In the genomic region with DNA sequence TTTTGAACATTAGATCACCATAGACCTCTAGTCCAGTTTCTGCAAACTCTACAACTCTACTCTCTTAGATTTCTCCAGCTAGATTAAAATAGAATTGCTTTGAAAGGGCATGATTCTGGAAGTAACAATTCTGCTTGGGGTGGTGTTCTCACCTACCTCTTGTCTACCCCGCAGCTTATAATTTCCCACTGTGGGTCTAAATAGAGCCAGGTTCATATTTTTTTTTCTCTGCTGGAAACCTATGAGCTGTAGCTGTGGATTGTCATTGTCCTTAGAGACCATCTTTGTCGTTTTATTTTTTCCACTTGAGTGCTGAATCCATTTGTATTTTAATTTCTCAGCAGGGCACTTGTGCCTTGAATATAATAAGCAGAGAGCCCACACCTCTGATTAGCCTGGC, we compare ENCODE assay signal across 26 mouse cellular contexts.
"Had no signal": no experiment of that assay in that cellular context is flagged by ENCODE, and none has a peak within 500 bp of the region (broad histone marks: within the 10 kb centered on the region; RNA-seq: fewer than 3 reads in every experiment).

No protein-coding gene starts in this region.

- ATAC-seq: hindbrain, embryonic 16.5 days; inflammation-experienced regulatory T-cells, adult 6 months; intestine, embryonic 15.5 days; intestine, postnatal 0 days had no signal

- DNase-seq: gastrocnemius, adult 2 months; gastrocnemius, postnatal 10 days; gastrocnemius, postnatal 25 days; heart, adult 18-20 months; heart, postnatal 10 days; heart, postnatal 4 days; kidney, adult 18-20 months; kidney, adult 8-10 months; kidney, postnatal 10 days; kidney, postnatal 25 days; kidney, postnatal 4 days; liver had no signal

- H3K36me3 ChIP-seq: heart, embryonic 10.5 days; heart, embryonic 12.5 days; hindbrain, embryonic 10.5 days; hindbrain, embryonic 12.5 days; intestine, embryonic 15.5 days; limb, embryonic 10.5 days; limb, embryonic 12.5 days had no signal

- H3K9me3 ChIP-seq: heart, embryonic 10.5 days; heart, embryonic 12.5 days; hindbrain, embryonic 10.5 days; hindbrain, embryonic 12.5 days; intestine, embryonic 15.5 days; limb, embryonic 10.5 days; limb, embryonic 12.5 days had no signal

- H3K9ac ChIP-seq: heart, embryonic 12.5 days; hindbrain, embryonic 12.5 days; hindbrain, embryonic 14.5 days; intestine, embryonic 15.5 days; limb, embryonic 12.5 days had no signal

- H3K4me3 ChIP-seq: gastrocnemius, adult 2 months; heart, embryonic 10.5 days; heart, embryonic 12.5 days; hindbrain, embryonic 10.5 days; hindbrain, embryonic 12.5 days; intestine, embryonic 15.5 days; layer of hippocampus, adult 2 months; left cerebral cortex, adult 2 months; limb, embryonic 10.5 days; limb, embryonic 12.5 days had no signal

- H3K4me1 ChIP-seq: heart, embryonic 10.5 days; heart, embryonic 12.5 days; hindbrain, embryonic 12.5 days; intestine, embryonic 15.5 days; limb, embryonic 10.5 days had no signal

- H3K4me2 ChIP-seq: heart, embryonic 12.5 days; hindbrain, embryonic 12.5 days; hindbrain, embryonic 14.5 days; intestine, embryonic 15.5 days; limb, embryonic 12.5 days; liver, embryonic 11.5 days had no signal

- H3K27me3 ChIP-seq: heart, embryonic 12.5 days; hindbrain, embryonic 12.5 days; intestine, embryonic 15.5 days; limb, embryonic 12.5 days had no signal

- H3K27ac ChIP-seq: gastrocnemius, adult 2 months; heart, embryonic 10.5 days; hindbrain, embryonic 10.5 days; hindbrain, embryonic 12.5 days; hindbrain, embryonic 14.5 days; intestine, embryonic 15.5 days; layer of hippocampus, adult 2 months; left cerebral cortex, adult 2 months; limb, embryonic 10.5 days; limb, embryonic 12.5 days had no signal
